Mouse (Mus musculus) neutrophil, adult 59 days (primary cell): Measurements from ENCODE around the gene 3830417A13Rik. TPM values are rescaled to one million over a fixed set of nuclear protein-coding genes. Genes with fewer than 3 reads are reported as not detected.

Experiments
- total RNA-seq, 2 experiments: library from RNA; stranded (reverse); gene quantifications; 1 replicate in 1 of 2; 2 replicates in 1 of 2; pipeline ENCODE4 v1.2.4; 2023

3830417A13Rik gene
- not detected for total RNA-seq

DNA sequence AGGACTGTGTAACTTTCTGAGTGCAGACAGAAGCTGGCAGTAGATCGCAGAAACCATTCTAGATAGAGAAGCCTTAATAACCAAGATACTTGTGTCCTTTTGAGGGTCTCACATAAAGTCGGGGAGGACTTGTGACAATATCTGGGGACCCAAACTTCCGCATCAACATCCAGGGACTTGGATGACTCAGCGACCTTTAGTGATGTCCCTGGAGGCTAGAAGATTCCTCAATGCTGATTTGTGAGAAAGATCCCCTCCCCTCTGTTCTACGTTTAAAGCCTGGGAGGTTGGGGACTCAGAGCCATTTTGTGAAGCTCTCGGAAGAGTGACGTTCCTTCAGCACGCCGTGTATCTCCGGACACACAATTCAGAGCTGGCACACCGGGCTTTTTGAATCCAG lies at the start of gene 3830417A13Rik:
TSS of gene 3830417A13Rik (plus strand) at position 301 of the 400 bp plus-strand sequence.

DNA sequence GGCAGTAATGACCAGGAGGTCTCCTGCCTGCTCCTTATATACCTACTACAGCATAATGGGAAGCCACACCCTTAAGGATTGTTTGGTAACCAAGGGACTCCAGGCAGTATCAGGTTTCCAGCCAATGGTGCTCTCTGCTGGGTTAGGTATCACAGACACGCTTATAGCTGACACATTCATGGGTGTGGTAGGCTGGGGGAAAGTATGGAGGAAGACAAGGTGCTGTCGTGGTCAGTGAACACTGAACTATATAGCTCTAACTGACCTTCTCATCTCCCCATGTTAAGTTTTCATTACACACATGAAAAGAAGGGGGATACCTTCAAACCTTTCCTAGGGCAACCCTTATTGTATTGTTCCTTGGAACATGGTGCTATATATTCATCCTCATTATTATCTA lies 21.2 kb upstream of the 3830417A13Rik start, which contains the start of gene Gm6760:
TSS of gene Gm6760 (minus strand) at position 101 of the 400 bp plus-strand sequence.

Other genes starting within 250 kb of the 3830417A13Rik start
- not detected for gene Gm6760, start 21.4 kb upstream of the 3830417A13Rik start, total RNA-seq
- not detected for gene Slitrk4, start 103.4 kb downstream of the 3830417A13Rik start, total RNA-seq